Mouse (Mus musculus) megakaryocyte, embryonic 14.5 days (primary cell): ENCODE data around the gene Oprm1. TPM values are rescaled to one million over a fixed set of nuclear protein-coding genes. Genes with fewer than 3 reads are reported as not detected.

Source experiments
- H3K27me3 ChIP-seq: replicated peaks from 2 replicates; pipeline ENCODE3; 2012; ENCODE audit warnings: inconsistent platforms
- H3K36me3 ChIP-seq: replicated peaks from 2 replicates; pipeline ENCODE3; 2012; ENCODE audit warnings: low read length, inconsistent platforms, mixed read lengths
- H3K4me1 ChIP-seq: 2 replicates; pipeline ENCODE4 v1.6.1; 2012; ENCODE audit warnings: inconsistent platforms
- H3K4me3 ChIP-seq: replicated peaks from 2 replicates; pipeline ENCODE3; 2012; ENCODE audit warnings: moderate library complexity, mild to moderate bottlenecking, inconsistent platforms
- H3K9me3 ChIP-seq: 2 replicates; pipeline ENCODE4 v1.6.1; 2012; ENCODE audit warnings: inconsistent platforms
- FLI1 ChIP-seq: IDR thresholded peaks from 2 replicates; pipeline ENCODE4 v1.6.1; 2012; ENCODE audit warnings: low read length, inconsistent platforms, mixed read lengths
- GATA1 ChIP-seq: IDR thresholded peaks from 3 replicates; pipeline ENCODE4 v1.6.1; 2012; ENCODE audit warnings: mixed read lengths, low read length, inconsistent platforms, borderline replicate concordance
- polyA plus RNA-seq: library from polyadenylated mRNA; stranded (reverse); fragments of >175 nt; gene quantifications from 2 replicates; pipeline ENCODE4 v1.2.3, GENCODE M21; 2012; ENCODE audit warnings: low replicate concordance; ENCODE audit not compliant: insufficient read depth

The Oprm1 gene
- polyA plus RNA-seq, 1 experiment = not detected

DNA sequence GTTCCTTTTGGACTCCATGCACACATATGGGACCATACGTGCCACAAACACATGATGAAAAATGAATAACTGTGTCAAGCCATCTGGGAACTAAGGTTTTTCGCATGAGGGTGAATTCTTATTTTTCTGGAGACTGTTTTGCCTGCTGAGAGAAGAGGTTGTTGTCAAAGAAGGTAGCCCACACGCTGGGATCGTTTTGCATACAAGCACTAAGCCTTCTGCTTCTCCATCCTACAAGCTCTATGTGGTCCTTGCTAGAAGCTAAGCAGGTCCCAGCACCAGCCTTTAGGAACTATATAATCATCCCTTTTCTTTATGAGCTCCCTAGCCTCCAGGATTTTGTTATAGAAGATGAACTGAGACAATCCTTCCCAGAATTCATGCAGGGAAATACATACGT lies 200.5 kb downstream of the Oprm1 start:
- no peaks in the 10 kb centered on the region for H3K36me3 ChIP-seq
- TF ChIP-seq GATA1 (no peak), FLI1 (no peak)
- H3K4me3 ChIP-seq = no peak overlapping the region
- H3K27me3 ChIP-seq = no peaks in the 10 kb centered on the region
- peaks cover 8% of the 10 kb centered on the region for H3K4me1 ChIP-seq
- no peaks in the 10 kb centered on the region for H3K9me3 ChIP-seq

DNA sequence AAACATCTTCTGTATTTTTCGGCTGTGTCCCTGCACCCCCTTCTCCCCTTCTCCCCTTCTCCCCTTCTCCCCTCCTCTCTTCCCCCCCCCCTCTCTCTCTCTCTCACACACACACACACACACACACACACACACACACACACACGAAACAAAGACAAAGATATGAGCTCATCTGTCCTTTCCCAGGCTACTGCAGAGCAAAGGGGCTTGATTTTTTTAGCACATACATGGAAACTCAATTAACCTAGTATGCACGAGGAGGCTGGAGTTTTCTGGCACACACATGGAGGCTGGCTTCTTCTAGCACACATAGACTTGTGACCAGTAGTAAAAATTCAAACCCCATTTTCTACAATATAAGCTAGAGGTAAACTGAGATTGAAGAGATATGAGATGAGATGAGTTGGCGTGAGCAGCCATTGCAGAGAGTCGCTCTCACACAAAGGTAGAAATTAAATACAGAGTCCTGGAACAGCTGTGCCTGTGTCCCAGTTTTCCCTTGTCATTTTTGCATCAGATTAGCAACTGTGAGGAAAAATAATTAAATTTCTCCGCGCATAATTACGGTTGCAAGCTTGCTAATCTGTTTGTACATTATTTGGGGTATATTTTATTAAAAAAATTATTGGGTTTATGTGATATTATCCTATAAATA lies 209.4 kb downstream of the Oprm1 start:
- Histone ChIP-seq H3K27me3 (no peaks in the 10 kb centered on the region), H3K4me3 (no peak overlapping the region), H3K4me1 (no peaks in the 10 kb centered on the region; the same call in 1 of the 2 replicates), H3K36me3 (no peaks in the 10 kb centered on the region), H3K9me3 (no peaks in the 10 kb centered on the region)
- no peak for TF ChIP-seq GATA1

DNA sequence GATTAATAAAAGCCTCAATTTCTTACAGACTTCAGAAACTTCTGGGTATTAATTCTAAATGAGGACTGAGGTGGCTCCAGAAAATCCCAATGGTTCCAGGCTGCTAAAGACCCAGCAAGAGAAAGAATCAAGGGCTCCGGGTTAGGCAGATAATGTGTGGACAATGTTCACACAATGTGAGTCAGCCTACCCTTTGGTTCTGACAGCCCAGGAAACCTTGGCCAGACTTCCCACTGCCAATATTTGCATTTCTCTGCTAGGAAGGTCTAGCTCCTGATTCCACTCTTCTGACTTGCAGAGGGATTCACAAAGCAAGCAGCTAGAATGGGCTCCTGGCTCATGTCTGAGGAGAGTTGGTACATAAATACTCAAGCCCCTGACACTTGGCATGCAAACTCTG lies 210.0 kb downstream of the Oprm1 start:
- no peak for TF ChIP-seq FLI1
- no peak for TF ChIP-seq GATA1
- H3K36me3 ChIP-seq = no peaks in the 10 kb centered on the region
- no peak overlapping the region for H3K4me3 ChIP-seq
- H3K9me3 ChIP-seq = no peaks in the 10 kb centered on the region
- H3K27me3 ChIP-seq = no peaks in the 10 kb centered on the region
- H3K4me1 ChIP-seq = no peaks in the 10 kb centered on the region; the same call in 1 of the 2 replicates

DNA sequence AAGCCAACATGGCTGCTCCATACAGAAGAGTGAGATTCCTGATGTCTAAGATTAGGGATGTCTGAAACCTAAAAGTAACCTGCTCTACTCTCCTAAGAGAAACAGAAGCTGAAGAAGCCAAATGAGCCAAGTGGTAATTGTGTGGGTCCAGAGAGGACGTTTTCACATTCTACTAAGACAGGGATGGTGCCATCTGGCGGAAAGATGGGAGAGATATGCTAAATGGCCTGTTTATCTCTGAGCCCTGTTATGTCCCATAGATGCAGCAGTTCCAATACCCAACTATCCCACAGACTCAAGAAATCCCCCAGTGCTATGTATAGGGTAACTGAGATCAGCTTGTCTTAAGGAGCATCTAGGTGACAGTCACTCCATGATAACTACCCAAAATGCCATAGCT lies 219.5 kb downstream of the Oprm1 start:
- Histone ChIP-seq H3K4me1 (peaks cover 11% of the 10 kb centered on the region), H3K4me3 (no peak overlapping the region), H3K27me3 (no peaks in the 10 kb centered on the region), H3K36me3 (no peaks in the 10 kb centered on the region), H3K9me3 (no peaks in the 10 kb centered on the region)
- TF ChIP-seq FLI1 (no peak), GATA1 (no peak)

DNA sequence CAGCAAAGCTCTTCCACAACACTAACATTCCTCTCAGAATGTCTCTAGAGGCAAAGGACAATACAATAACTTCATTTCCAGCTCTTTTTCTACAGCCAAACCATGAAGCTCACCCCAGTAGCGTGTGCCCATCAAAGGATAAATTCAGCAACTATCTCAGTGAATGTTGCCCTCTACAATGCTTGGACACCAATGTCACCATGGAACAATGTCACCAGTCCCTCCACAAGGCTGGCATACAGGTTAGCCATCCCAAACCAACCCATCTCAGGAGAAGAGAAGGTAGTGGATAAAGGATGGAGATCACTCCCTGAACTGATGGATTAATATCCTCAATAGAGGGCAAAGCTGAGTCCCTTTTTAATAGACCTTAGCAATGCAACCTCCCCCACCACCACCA lies 220.4 kb downstream of the Oprm1 start:
- peaks cover 18% of the 10 kb centered on the region for H3K4me1 ChIP-seq
- no peak overlapping the region for H3K4me3 ChIP-seq
- H3K36me3 ChIP-seq = peaks cover under 1% of the 10 kb centered on the region
- H3K27me3 ChIP-seq = no peaks in the 10 kb centered on the region
- TF ChIP-seq FLI1 (no peak), GATA1 (no peak)
- peaks cover under 1% of the 10 kb centered on the region; the same call in 1 of the 2 replicates for H3K9me3 ChIP-seq

DNA sequence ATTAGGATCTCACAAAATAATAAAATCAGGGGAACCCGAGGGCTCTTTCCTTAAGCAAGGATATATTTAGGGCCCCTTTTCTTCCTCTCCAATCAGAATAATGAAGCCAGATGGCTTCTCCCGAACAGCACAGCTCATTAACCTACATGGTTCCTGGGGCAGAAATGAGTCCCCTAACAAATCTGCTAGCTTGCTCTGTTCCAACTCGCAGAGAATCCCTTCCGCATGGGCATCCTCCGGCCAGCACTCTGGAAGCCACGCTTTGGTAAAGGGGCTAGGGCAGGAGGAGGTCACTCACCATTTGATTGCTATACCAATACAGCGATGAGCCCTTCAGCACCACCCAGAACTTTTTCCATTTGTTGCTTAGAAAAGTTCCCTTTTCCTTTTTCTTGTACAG lies 220.9 kb downstream of the Oprm1 start:
- Histone ChIP-seq H3K9me3 (peaks cover 4% of the 10 kb centered on the region; the same call in 1 of the 2 replicates), H3K27me3 (no peaks in the 10 kb centered on the region), H3K36me3 (peaks cover 4% of the 10 kb centered on the region), H3K4me3 (peak overlapping the region; percentile 77), H3K4me1 (peaks cover 20% of the 10 kb centered on the region)
- no peak for TF ChIP-seq GATA1
- no peak for TF ChIP-seq FLI1

DNA sequence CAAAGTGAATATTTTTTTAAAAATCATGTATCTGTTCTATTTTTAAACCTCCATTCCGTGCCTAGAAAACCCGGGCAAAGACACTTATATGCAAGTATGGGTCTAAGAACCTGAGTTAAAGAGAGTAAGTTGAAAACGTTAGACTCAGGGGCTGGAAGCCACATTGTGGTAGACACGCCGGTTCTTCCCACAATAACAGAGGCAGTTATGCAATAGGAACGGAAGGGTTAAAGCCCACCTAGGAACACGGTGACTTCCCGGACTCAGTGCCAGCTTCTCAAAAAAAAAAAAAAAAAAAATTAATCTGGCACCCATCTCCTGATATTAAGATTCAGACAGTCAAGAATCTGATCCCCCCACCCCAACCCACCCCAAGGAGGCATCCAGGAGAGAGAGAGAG lies 221.5 kb downstream of the Oprm1 start:
- H3K4me3 ChIP-seq = peak overlapping the region; percentile 79
- no peaks in the 10 kb centered on the region for H3K27me3 ChIP-seq
- H3K9me3 ChIP-seq = peaks cover 4% of the 10 kb centered on the region; the same call in 1 of the 2 replicates
- H3K36me3 ChIP-seq = peaks cover 4% of the 10 kb centered on the region
- TF ChIP-seq GATA1 (no peak), FLI1 (no peak)
- peaks cover 20% of the 10 kb centered on the region for H3K4me1 ChIP-seq

DNA sequence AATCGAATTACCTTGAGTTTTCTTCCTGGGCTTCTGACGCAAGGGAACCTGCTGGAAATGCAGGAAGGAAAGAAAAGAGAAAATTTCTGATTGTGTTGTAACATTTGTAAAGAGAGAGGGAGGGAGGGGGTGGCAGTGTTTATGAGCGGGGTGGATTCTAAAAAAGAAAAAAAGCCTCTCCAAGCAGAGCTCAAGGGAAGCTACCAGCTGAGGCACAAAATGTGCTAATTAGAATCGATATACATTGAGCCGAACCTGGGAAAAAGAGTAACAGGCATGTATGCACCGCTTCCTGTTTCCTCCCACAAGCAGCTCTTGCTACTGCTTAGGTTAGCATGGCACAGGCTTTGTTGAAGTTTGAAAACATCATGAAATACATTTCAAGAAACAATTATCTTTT lies 221.9 kb downstream of the Oprm1 start:
- Histone ChIP-seq H3K4me3 (peak overlapping the region; percentile 79), H3K36me3 (peaks cover 4% of the 10 kb centered on the region), H3K4me1 (peaks cover 20% of the 10 kb centered on the region), H3K9me3 (peaks cover 4% of the 10 kb centered on the region; the same call in 1 of the 2 replicates), H3K27me3 (no peaks in the 10 kb centered on the region)
- no peak for TF ChIP-seq GATA1

DNA sequence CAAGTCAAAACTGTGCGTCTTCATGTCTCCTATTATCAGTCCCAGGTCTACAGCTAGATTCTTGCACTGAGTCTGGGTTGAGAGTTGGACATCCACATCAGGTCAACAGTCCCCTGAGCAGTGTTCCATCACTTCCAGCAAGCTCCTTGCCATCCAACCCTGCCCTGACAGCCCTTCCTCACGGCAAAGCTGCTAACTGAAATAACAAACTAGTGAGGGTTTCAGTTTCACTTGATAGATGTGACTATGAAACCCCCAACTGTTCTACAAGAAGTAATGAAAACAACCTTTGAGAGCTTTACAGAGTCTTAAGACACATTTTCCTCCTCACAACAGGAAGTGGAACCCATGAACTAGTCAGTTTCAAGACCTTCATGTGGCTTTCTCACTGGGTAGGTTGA lies 224.4 kb downstream of the Oprm1 start:
- peaks cover 42% of the 10 kb centered on the region for H3K4me1 ChIP-seq
- no peaks in the 10 kb centered on the region for H3K27me3 ChIP-seq
- H3K36me3 ChIP-seq = peaks cover 4% of the 10 kb centered on the region
- TF ChIP-seq FLI1 = no peak
- no peak for TF ChIP-seq GATA1
- peaks cover 4% of the 10 kb centered on the region; the same call in 1 of the 2 replicates for H3K9me3 ChIP-seq
- H3K4me3 ChIP-seq = peak overlapping the region; percentile 6

DNA sequence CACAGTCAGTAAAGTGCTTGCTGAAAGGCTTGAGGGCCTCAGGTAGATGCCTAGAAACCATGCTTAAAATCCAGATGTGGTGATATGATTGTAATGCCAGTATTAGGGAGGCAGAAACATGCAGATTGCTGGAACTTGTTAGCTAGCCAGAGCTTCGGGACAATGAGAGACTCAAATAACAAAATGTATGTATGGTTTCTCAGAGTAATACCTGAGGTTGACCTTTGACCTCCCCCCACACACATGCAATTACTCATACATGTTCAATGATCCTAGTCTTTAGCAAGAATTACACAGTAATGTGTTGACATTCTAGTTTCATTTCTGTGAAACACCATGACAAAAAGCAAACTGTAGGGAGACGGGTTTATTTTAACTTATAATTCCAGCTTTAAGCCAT lies 225.1 kb downstream of the Oprm1 start:
- TF ChIP-seq GATA1 (no peak), FLI1 (no peak)
- peaks cover 4% of the 10 kb centered on the region; the same call in 1 of the 2 replicates for H3K9me3 ChIP-seq
- no peaks in the 10 kb centered on the region for H3K27me3 ChIP-seq

DNA sequence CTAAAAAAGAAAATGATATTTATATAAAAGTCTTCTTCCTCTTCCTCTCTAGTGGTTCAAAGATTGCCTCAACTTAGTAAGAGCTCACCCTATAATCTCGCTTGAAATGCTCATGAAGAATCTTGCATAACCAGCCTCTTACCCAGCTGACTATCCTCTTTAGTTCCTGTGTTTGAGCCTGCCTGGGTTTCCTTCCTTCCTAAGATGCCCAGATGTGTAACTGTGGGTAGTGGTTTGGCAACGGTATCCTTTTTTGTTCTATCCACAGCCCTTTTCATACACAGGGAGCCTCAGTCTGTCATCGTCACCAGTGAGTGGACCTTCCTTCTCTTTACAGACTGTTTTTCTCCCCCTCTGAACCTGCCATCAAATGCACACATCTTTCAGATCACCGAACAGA lies 227.9 kb downstream of the Oprm1 start:
- H3K4me1 ChIP-seq = peaks cover 63% of the 10 kb centered on the region
- TF ChIP-seq GATA1 = no peak
- TF ChIP-seq FLI1 = no peak

More for the DNA sequence above, 225.1 kb downstream of the Oprm1 start:
- peaks cover 4% of the 10 kb centered on the region for H3K36me3 ChIP-seq
- peaks cover 49% of the 10 kb centered on the region for H3K4me1 ChIP-seq
- no peak overlapping the region for H3K4me3 ChIP-seq

More for the DNA sequence above, 227.9 kb downstream of the Oprm1 start:
- Histone ChIP-seq H3K4me3 (no peak overlapping the region), H3K36me3 (peaks cover 4% of the 10 kb centered on the region), H3K9me3 (peaks cover 4% of the 10 kb centered on the region; the same call in 1 of the 2 replicates), H3K27me3 (no peaks in the 10 kb centered on the region)
